Mouse (Mus musculus) E14TG2a.4 (cell line): Measurements from ENCODE around the gene Psmd2.

Experiments used
- CTCF ChIP-seq: conservative IDR thresholded peaks from 2 replicates; pipeline ENCODE4 v1.5.1; 2014; ENCODE audit warnings: low read length
- NANOG ChIP-seq: IDR thresholded peaks from 2 replicates; pipeline ENCODE4 v1.6.1; 2014; ENCODE audit warnings: borderline replicate concordance, low read length, mixed read lengths
- POU5F1 ChIP-seq: IDR thresholded peaks from 2 replicates; pipeline ENCODE4 v1.6.1; 2014; ENCODE audit warnings: low read length, borderline replicate concordance

- peak; percentile 52 for TF ChIP-seq CTCF
- no peak for TF ChIP-seq POU5F1
- TF ChIP-seq NANOG, result no peak
Measured at GRCm38 (mm10) chr16:20642161-20642560, 9.3 kb upstream of the Psmd2 start.
